Mouse (Mus musculus) brown adipose tissue, adult 24 weeks (tissue): Measurements from ENCODE around the gene Lrrc49. TPM values are rescaled to one million over a fixed set of nuclear protein-coding genes. Genes with fewer than 3 reads are reported as not detected.

Source experiments
- H3K27ac ChIP-seq: fragments of 200-500 bp; replicated peaks from 2 replicates; pipeline ENCODE4 v1.5.1; 2012; ENCODE audit warnings: low read depth, mild to moderate bottlenecking, low read length
- H3K4me1 ChIP-seq: fragments of 200-500 bp; 2 replicates; pipeline ENCODE4 v1.6.1; 2012; ENCODE audit warnings: low read length, mixed read lengths; ENCODE audit not compliant: control insufficient read depth, insufficient read depth, insufficient read length
- H3K4me3 ChIP-seq: fragments of 200-500 bp; 2 replicates; pipeline ENCODE4 v1.5.1; 2012; ENCODE audit warnings: low read depth, mild to moderate bottlenecking, low read length, moderate library complexity; ENCODE audit not compliant: insufficient read depth
- polyA plus RNA-seq: library from polyadenylated mRNA; stranded (reverse); fragments of >200 nt; gene quantifications from 2 replicates; pipeline ENCODE4 v1.2.4, GENCODE M21; 2012; ENCODE audit not compliant: missing spikeins, insufficient read depth, insufficient read length

The Lrrc49 gene
- 1.1 TPM in 2 replicates for polyA plus RNA-seq

DNA sequence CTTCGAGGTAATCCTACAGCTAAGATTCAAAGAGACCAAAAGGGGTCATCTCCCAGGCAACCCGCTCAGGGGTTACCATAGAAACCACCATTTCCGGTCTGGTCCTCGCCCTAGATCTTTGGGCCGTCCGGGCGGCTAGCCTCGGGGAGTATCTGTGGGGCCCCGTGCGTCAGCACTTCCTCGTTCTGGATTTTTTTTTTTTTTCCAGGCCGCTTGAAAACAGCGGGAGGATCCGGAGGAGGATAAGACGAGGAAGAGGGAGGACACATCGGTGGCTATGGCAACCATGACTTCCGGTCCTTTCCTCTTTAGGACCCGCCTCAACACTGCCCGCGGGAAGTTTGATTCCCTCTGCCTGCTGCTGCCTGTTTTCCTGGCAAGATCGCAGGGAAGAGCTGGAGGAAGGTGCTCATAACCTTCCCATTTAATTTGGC lies at the start of gene Lrrc49:
TSS of gene Lrrc49 (minus strand) at position 268 of the 434 bp plus-strand sequence.
- peak within 1 kb of the TSS; percentile 81 for H3K27ac ChIP-seq
- H3K4me1 ChIP-seq, result no peaks in the 10 kb centered on the region

DNA sequence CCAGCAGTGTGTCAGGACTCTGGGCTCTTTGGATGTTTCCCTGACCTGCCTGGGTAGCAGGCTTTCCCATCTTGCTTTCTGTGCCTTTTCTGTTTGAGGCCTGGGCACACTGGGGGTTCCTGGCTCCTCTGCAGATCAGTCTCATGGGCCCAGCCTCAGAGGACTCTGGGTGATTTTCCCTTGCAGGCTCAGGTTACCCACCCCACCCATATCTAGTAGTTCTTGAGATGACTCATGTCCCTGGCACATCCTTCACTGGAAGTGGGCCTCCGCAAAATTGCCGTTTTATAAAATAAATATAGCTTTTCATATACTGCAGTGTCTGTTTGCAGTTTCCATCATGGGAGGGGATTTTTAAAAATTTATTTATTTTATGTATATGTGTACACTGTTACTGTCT lies 46.4 kb upstream of the Lrrc49 start:
- Histone ChIP-seq H3K27ac (no peak overlapping the region), H3K4me1 (no peaks in the 10 kb centered on the region), H3K4me3 (no peak overlapping the region)

More for the DNA sequence above, at the start of gene Lrrc49:
- H3K4me3 ChIP-seq, result peak within 1 kb of the TSS; percentile 65

DNA sequence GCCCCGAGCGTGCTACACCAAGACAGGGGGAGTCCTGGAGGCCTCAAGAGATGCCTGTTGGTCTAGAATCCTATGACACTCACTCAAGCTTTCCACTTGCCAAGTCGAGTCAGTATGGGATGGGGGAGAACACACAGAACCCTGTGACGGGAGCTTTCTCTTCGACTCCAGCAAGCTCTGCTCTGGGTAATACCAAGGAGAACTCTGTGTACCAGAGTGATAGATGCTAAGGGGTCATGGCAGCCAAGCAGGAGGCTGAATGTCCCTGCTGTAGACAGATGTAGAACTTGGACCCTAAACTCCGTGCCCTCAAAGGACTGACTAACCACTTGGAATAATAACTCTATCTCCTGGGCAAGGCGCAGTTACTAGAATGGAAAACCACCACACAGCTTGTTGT lies 37.0 kb upstream of the Lrrc49 start:
- H3K4me1 ChIP-seq, result no peaks in the 10 kb centered on the region
- no peak overlapping the region for H3K4me3 ChIP-seq
- H3K27ac ChIP-seq, result no peak overlapping the region

DNA sequence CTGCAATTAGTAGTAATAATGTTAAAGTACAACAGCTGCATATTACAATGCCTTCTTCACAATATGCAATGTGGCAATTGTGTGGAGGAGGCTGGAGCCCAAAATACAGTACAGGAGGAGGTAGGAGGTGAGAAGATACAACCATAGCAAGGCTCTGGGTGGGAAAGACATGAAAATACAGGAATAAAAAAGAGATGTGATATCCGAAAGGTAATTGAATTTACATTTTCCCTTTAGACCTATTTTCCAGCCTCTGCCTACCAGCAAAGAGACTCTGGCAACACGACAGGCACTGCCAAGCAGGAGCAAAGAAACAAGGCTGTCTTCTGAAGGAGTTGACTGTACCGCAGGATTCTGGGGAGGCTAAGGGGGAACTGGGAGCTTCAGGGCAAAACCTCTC lies 31.7 kb upstream of the Lrrc49 start:
- no peaks in the 10 kb centered on the region for H3K4me1 ChIP-seq
- H3K4me3 ChIP-seq, result no peak overlapping the region
- no peak overlapping the region for H3K27ac ChIP-seq

DNA sequence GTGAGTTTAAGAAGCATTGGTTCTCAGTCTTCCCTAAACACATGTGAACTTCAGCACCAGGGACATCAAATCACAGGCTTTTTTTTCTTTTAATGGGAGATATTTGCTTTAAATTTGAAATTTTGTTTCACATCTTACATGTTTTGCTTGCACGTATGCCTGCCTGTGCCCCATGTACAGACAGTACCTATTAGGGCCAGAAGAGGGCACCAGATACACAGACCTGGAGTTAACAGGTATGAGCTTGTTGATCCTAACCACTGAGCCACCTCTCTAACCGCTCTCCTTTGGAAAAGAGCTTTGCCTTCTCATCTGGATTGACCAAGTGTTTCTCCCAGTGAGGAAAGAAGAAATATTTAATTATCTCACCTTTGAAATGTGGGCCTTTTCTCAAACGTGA lies 30.3 kb upstream of the Lrrc49 start:
- Histone ChIP-seq H3K4me3 (no peak overlapping the region), H3K4me1 (no peaks in the 10 kb centered on the region), H3K27ac (no peak overlapping the region)

DNA sequence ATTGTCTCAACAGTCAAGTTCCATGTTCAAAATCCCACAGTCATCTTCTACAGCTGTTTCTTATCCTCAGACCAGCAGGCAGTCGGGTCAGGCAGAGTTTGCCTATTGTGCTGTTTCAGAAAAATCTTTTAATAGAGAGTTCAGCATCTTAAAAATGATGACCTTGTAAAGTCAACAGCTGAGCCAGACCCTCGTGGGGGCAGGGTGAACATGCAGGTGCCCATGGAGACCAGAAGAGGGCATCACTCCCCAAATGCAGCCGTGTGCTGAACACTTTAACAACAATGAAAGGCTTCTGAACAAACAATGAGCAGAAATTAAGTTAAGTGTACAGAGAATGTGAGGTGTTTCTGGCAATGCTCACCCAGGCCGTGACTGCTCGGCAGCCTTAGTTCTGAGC lies 27.9 kb upstream of the Lrrc49 start:
- no peaks in the 10 kb centered on the region for H3K4me1 ChIP-seq

DNA sequence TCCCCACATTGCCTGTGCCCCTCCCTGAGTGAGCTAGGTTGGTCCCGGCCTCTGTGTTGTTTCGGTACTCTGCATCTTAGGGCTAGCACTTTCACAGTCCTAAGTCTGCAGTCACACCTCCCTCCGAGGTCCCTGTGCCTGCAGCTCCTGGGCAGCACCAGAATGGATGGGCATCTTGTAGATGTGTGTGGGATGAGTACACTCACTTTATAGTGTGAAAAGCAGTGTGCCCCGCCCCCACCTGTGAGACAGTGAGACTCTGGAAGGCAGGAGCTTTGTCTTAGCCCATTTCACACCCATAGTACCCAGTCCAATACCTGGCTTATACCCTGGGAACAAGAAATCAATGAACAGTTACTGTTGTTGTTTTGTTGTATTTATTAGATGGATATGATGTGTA lies 27.3 kb upstream of the Lrrc49 start:
- Histone ChIP-seq H3K4me3 (no peak overlapping the region), H3K27ac (no peak overlapping the region), H3K4me1 (no peaks in the 10 kb centered on the region)

More for the DNA sequence above, 27.9 kb upstream of the Lrrc49 start:
- Histone ChIP-seq H3K27ac (no peak overlapping the region), H3K4me3 (no peak overlapping the region)

DNA sequence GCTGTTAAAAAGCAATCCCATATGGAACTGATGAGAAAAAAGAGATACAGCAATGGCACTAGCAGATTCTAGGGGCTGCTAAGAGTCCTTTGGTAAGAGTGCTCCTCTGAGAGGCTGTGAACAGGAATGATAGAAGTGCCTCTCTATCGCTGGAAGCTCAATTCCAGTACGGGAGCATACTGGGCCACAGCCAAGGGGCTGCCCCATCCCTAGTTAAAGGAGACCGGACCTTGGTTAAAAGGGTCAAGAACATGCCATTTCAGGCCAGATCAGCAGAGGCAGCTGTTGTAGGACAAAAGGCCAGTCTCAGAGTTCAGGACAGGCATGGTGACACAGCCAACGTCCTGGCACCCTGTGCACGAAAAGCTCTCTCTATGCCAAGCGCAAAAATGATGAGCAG lies 26.2 kb upstream of the Lrrc49 start:
- Histone ChIP-seq H3K4me1 (no peaks in the 10 kb centered on the region), H3K27ac (no peak overlapping the region), H3K4me3 (0 out of 2 replicates have a peak overlapping the region, but pooled peaks have one; percentile 61)

DNA sequence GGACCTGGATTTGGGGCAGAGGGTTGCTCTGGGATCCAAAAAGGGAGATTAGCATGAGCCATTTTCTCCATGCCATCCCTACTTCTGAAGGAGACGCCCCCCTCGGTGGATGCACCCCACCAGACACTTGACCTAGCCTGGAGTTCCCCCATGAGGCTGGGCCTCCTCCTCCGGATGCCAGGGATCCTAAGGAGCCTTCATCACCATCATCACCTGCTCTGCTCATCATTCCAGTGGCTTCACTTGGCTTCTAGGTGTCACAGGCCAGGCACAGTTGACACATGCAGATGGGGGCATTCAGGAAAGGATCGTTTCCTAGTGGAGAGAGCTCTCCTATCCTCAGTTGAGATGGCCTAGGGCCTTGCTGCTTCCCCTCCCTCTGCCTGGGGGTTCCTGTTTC lies 25.7 kb upstream of the Lrrc49 start:
- Histone ChIP-seq H3K4me3 (peak overlapping the region; percentile 61), H3K4me1 (no peaks in the 10 kb centered on the region), H3K27ac (no peak overlapping the region)

DNA sequence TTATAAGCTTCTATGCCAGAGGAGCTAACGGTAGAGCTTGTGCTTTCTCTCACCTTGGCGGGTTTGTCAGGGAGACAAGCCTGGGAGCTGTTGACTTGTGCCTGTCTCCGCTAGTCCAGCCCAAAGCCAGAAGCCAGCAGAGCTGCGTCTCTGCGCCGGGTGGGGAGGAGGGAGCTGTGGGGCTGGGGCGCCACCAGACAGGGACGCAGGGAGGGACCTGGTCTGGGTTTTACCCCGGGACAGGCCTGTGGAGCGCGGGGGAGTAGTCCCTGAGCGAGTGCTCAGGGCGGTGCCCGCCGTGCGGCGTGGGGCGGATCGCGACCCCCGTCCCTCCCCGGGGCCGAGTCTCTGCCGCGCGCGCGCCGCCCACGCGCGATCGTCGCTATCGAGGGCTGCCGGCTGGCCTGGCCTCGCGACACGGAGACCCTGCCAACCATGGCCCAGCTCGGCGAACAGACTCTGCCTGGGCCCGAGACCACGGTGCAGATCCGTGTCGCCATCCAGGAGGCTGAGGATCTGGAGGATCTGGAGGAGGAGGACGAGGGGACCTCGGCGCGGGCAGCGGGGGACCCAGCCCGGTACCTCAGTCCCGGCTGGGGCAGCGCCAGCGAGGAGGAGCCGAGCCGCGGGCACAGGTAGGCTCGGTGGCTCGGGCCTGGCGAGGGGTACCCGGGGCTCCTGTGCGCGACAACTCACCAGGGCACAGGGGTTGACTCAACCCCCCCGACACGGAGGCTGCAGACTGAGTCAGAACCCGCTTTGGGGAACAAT lies 25.0 kb upstream of the Lrrc49 start, which contains the start of gene Larp6:
TSS of gene Larp6 (plus strand) at position 219 of the 771 bp plus-strand sequence.
- no peaks in the 10 kb centered on the region for H3K4me1 ChIP-seq
- peak within 1 kb of the TSS; percentile 61 for H3K4me3 ChIP-seq
- H3K27ac ChIP-seq, result 0 out of 2 replicates have a peak within 1 kb of the TSS, but pooled peaks have one; percentile 17

DNA sequence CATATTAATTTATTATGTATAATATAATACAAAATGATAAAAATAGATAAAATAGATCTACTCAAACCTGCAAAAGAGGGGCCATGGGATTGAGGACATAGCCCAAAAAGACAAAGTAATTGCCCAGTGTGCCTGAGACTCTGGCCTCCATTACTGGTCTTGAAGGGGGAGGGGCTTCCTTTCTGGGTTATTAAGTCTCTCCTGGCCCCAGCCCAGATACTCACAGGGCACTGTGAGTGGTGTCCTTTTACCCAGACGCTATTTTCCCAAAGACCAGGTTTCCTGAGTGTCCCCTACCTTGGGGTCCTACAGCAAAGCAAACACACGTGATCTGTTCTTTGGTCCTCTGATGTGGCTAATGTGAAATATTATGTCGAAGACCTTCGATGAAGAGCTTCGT lies 24.1 kb upstream of the Lrrc49 start:
- H3K4me1 ChIP-seq, result no peaks in the 10 kb centered on the region
- H3K27ac ChIP-seq, result no peak overlapping the region
- H3K4me3 ChIP-seq, result no peak overlapping the region

DNA sequence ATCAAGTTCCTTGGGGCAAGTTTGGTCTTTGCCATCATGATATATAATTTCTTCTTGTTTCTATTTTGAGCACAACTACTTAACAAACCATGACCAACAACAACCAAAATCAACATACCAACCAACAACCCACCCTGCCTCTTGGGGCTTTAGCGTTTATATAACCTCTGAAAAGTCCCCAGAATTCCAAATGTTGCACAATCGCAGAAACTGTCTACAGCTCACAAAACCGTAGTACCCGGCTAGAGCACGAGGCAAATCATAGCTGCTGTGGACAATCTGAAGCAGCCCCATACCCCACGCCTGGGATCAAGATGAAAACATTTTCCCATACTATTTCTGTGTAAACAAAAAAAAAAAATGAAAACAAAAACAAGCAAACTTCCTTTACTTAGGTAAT lies 21.8 kb upstream of the Lrrc49 start:
- no peak overlapping the region for H3K4me3 ChIP-seq
- no peaks in the 10 kb centered on the region for H3K4me1 ChIP-seq
- no peak overlapping the region for H3K27ac ChIP-seq

DNA sequence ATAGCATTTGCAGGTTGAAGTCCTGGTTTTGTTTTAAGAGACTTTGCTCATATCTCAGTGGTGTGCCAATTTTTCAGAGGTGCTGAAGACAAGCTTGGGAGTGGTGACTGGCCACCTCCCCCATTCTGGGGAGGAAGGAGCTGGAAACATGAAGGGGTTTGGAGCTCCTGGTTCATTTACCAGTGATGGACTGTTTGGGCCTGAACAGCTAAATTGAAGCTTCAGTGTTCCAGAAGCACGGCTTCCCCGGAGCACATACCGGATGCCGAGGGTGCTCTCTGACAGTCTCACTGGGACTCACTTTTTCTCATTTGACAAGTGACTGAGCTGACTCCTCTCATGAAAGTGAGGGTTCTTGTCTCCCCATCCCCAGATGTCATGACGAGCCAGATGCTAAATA lies 20.6 kb upstream of the Lrrc49 start:
- H3K4me1 ChIP-seq, result no peaks in the 10 kb centered on the region
- H3K27ac ChIP-seq, result no peak overlapping the region
- H3K4me3 ChIP-seq, result no peak overlapping the region

DNA sequence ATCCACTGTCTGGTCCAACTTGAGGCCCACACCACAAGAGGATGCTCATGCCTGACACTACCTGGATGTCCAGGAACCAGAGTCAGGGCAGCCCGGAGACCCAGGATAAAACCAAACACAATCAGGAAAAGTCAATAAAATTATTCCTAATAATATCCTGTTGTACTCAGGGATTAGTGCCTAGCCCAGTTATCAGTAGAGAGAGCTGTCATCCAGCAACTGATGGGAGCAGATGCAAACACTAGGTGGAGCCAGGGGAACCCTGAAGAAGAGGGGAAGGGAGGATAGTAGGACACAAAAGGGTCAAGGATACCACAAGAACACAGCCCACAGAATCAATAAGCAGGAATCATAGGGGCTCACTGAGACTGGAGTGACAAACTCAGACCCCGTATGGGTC lies 19.6 kb upstream of the Lrrc49 start:
- no peak overlapping the region for H3K4me3 ChIP-seq
- H3K27ac ChIP-seq, result no peak overlapping the region
- no peaks in the 10 kb centered on the region for H3K4me1 ChIP-seq

DNA sequence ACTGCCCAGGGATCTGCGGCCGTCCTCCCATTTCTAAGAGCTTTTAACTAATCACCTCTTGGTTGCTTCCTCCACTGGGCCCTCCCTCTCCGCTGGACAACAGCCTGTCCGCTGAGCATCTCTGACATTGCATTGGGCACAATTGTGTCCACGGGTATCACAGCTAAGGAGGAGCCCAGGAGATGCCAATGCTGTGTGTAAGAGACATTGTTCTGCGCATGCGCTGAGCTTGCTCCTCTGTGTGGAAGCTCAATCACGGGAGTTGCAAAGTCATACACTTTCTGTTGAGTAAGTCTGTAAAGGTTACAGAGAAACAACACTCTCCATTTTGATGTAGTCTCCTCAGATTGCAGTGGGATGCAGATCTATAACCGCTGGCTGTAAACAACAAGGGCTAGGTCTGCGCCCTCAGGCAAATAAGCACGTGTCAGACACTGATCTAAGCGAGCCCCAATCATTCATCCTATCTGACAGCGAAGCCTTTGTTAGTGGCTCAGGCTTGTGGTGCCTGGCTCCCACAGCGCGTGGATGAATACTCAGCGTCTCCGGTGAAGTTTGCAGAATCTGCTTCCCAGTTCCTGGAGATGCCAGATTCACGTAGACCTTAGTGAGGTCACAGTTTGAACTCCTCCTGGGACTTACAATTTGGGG lies 11.7 kb upstream of the Lrrc49 start:
- Histone ChIP-seq H3K4me3 (no peak overlapping the region), H3K4me1 (no peaks in the 10 kb centered on the region), H3K27ac (no peak overlapping the region)
